Mouse (Mus musculus) left cerebral cortex, postnatal 36 days (tissue): ENCODE data around the gene Ncam2. TPM values are rescaled to one million over a fixed set of nuclear protein-coding genes. Genes with fewer than 3 reads are reported as not detected.
A peak's percentile ranks its signal among the peaks of the same experiment; 100 is the strongest.

Experiments used
- DNase-seq, 2 experiments: peaks; one replicate each; pipeline ENCODE4 v3.0.0; 2021 to 2022; ENCODE audit warnings: low spot score in 2 of 2, mixed read lengths in 1 of 2
- intact Hi-C: fragments of 180-260 bp; cut with DNase I; formaldehyde crosslinking; loops from one replicate; pipeline ENCODE4 v1.15.1; 2025
- total RNA-seq, 2 experiments: library from RNA; stranded (reverse); gene quantifications; 2 replicates each; pipeline ENCODE4 v1.2.3; 2021

Ncam2 gene
- total RNA-seq: 10 to 100 TPM; 77.1 to 80.8 TPM

- intact Hi-C loops: loop anchor here (5.0 kb wide), 3 partner anchors 82 to 1322 kb away; no protein-coding TSS in a partner anchor
- DNase-seq: peak; percentile 74 to 81
These were observed at the start of gene Ncam2 for GRCm38 (mm10) chr16:81200201-81201071. TSS of gene Ncam2 (plus strand) at chr16:81200697.

GRCm38 (mm10) chr16:81170828-81171227, 29.7 kb upstream of the Ncam2 start:
- intact Hi-C loops: no loop called here
- no peak for DNase-seq

DNA sequence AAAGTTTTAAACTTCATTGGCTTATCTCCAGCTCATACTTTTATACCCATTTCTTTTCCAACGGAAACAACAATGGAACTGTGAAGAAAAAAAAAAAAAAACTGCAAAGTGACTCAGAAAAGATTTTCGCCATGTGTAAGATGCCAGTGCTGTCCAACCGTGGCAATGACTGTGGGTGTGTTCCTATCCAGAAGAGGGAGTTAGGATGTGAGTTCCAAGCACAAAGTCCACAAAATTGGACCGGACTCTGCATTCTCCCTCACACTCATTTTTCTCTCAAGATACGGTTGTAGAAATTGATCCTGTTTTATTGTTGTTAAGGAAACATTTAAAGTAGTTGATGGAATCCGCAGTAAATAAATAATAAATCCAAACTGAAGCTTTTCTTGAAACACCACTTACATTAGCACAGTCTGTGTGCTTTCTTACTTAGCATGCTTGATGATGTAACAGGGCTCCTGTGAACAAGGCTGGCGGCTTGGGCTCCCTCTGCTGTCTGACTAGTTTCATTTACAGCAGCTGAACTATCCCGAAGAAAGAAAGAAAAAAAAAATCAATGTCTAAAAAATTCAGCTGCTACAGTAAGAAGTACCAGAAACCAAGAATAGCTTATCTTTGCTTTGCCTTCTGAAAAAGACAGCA, 25.1 kb upstream of the Ncam2 start:
- DNase-seq: peak; percentile 39 to 51
- intact Hi-C loops: no loop called here

- intact Hi-C loops: no loop called here
- DNase-seq: no peak
These were observed 20.7 kb upstream of the Ncam2 start for GRCm38 (mm10) chr16:81179801-81180200.

DNA sequence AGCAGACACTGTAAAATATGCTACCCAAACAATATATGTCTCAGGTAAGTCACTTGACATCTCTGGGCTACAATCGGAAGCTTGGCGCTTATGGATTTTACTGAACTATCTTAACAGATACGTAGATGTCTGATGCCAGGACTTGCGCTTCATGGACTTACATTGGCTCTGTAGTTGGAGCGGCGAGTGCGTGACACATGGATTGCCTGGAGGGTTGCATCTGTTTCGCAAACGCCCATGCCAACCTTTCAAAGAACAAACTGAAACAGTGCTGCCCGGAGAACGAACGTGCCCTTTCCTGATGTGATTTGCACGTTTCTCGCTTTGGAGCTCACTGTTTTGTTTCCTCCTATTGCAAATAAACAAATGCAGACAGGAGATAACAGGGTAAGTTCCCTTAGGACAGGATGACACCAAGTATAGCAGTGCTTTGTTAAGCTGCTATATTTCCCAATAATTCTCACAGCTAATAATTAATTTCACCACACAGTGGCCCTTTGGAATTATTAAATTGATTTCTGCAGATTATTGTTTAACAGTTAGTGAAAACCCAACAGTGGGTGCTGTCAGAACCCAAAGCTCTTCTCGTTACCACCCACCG, 12.8 kb upstream of the Ncam2 start:
- DNase-seq: no peak
- intact Hi-C loops: no loop called here

DNA sequence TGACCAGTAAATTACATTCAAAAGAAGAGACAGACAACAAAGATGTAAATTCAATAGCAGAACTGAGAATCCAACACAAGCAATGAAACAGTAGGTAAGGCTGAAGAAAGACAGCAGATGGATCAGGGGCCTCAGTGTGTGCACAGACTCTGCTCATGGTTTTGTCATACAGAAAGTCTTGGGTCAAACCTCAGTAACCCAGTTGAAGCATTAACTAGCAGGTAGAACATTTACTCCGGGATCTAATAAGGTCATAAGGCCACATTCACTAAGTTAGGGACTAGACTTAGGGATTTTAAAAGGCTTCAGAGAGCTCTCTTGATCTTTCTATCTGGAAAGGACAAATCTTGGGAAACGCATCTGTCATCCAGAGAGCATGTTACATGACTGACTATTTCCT, 8.9 kb upstream of the Ncam2 start:
- intact Hi-C loops: no loop called here

DNA sequence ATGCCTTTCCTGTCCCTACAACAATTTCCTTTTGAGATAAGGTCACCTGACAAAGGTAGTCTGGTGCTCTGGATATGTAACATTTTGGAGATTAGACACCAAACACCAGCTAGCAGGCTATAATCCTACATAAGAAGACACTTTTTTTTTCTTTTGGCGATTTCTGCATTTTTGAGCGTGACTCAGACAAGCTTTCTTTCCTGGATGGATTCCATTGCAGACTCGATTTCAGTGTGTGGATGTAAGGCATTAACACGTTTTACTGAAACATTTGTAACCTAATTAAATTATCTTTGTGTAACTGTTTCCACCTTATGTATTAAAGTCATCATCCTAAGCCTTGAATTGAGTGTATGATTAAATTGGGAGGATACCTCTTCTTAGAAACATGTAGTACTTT, 7.9 kb upstream of the Ncam2 start:
- intact Hi-C loops: no loop called here
- no peak for DNase-seq

More for the DNA sequence above, 8.9 kb upstream of the Ncam2 start:
- DNase-seq: no peak

- no peak for DNase-seq
- intact Hi-C loops: no loop called here
These were observed 1.0 kb upstream of the Ncam2 start for GRCm38 (mm10) chr16:81199467-81199866.

GRCm38 (mm10) chr16:81201471-81201870, 974 bp downstream of the Ncam2 start:
- intact Hi-C loops: loop anchor here (5.0 kb wide), 3 partner anchors 81 to 1321 kb away; no protein-coding TSS in a partner anchor
- DNase-seq: no peak

DNA sequence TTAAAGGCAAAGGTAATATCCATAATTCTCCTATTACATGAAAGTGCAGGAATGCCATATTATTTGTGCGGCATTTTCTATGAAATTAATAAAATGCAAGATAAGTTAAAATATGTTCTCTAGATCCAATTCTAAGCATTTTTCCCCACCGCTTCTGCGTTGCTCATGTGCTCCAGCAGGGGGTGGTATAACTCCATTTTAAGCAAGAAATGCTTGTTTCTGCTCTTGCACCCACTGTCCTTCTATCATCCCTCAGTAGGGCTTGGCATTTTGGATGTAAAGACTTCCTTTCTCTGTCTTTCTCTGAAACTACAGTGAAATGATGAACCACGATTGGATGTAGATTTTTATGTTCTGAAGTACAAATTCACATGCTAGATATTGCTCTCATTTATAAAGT, 1.5 kb downstream of the Ncam2 start:
- peak; percentile 64 to 74 for DNase-seq
- intact Hi-C loops: loop anchor here (5.0 kb wide), 3 partner anchors 80 to 1320 kb away; no protein-coding TSS in a partner anchor

- peak; percentile 43 to 44 for DNase-seq
- intact Hi-C loops: loop anchor here (5.0 kb wide), 3 partner anchors 80 to 1320 kb away; no protein-coding TSS in a partner anchor
These were observed 2.2 kb downstream of the Ncam2 start for GRCm38 (mm10) chr16:81202721-81203161.

DNA sequence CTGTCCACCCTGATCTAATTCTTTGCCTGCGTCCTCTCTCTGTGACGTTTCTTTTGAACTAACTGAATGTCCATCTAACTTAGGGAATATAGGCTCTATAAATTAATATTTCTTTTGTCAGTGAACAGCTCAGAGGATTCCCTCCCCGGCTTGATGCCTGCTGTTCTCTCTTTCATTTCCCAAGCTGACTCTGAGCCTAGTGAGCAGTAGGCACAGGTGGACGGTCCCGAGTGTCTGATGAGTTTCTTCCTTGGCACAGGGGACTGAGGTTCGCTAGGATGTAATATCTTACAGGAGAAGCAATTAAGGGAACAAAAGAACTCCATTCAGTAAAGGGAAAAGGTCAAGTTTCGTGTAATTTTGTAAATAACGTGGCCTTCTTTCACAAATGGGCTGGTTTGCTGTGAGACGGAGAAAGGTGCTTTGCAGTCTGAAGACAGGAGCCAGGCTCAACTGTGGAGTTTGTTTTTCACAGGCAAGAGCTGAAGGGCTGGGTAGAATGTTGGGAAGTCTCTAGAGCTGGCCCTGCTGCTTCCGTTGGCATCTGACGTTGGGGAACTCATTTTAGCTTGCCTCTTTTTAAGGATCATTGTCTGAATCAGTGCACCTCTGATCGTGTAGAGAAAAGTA, 4.0 kb downstream of the Ncam2 start:
- intact Hi-C loops: loop anchor here (5.0 kb wide), 3 partner anchors 78 to 1318 kb away; no protein-coding TSS in a partner anchor

GRCm38 (mm10) chr16:81221176-81221575, 20.7 kb downstream of the Ncam2 start:
- intact Hi-C loops: no loop called here
- no peak for DNase-seq

More for the DNA sequence above, 4.0 kb downstream of the Ncam2 start:
- DNase-seq: no peak

DNA sequence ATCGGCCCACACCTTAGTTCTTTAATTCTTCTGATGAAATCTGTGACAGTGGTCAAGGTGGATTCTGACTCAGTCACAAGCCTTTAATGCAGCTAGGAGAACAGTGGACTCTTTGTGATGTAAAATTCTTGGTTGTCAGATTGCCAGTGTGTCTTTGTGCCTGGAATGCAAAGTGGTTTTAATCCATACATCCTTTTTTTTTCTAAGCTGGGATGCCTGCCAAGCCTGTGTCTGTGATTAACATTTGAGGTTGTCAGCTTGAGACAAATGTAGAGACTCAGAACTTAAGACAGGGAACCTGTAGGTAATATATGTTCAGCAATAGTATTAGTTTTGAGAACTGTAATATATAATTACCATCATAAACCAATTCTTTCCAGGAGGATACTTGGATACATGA, 23.3 kb downstream of the Ncam2 start:
- DNase-seq: no peak
- intact Hi-C loops: no loop called here

DNA sequence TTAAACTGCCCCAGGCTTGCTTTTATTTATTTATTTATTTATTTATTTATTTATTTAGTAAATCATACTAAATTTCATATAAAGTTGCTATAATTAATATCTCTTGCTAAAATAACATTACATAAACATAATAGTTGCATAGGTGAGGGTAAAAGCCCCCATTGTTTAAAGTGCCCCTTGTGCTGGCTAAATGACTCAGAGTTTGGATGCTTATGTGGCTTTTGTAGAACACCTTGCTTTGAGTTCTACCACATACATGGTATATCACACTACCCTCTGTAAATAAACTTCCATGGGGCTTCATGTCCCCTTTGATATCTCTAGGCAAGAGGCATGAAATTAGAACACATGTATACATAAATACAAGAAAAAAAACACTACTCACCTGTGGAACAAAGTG, 23.8 kb downstream of the Ncam2 start:
- no peak for DNase-seq
- intact Hi-C loops: no loop called here

GRCm38 (mm10) chr16:81254875-81255274, 54.4 kb downstream of the Ncam2 start:
- intact Hi-C loops: no loop called here
- no peak for DNase-seq

GRCm38 (mm10) chr16:81260429-81260828, 59.9 kb downstream of the Ncam2 start:
- intact Hi-C loops: no loop called here
- DNase-seq: no peak

DNA sequence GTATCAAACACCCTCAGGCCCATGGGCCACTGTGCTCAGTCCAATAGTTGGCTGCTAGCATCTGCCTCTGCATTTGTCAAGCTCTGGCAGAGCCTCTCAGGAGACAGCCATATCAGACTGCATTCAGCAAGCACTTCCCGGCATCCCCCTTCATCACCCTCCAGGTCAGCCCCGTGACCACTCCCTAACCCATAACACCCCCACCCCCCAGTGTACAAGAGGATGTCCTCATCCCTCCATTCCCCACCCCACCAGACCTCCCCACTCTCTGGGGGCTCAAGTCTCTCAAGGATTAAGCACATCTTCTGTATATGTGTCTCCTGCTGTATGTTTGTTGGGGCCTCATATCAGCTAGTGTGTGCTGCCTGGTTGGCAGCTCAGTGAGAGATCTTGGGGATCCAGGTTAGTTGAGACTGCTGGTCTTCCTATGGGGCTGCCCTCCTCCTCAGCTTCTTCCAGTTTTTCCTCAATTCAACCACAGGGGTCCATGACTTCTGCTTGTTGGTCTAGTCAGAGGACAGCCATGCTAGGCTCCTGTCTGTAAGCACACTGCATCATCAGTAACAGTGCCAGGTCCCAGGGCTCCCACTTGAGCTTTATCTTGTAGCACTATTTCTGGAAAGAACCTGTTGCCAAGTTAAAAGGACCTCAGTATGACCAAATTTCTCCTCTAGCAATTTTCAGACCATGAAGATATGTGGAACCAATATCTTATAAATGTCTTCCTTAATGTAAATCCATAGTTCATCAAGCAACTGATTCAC, 73.3 kb downstream of the Ncam2 start:
- DNase-seq: no peak
- intact Hi-C loops: no loop called here

DNA sequence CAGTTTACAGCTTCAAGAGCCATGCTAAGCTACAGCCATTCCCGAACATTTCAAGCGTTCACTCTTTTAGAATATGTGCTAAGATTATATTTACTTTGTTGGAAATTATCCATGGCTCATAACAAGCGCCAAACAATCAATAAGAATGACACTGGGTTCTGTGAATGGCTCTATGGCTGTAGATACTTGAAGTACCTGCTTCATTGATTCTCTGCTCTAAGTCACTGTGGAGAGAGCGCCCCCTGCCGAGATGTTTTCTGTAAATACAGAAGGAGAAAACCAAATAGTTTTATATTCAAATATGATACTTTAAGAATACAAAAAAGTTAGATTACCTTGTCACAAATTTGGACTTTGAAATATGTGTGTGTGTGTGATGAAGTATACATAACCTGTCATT, 83.7 kb downstream of the Ncam2 start:
- intact Hi-C loops: loop anchor here (5.0 kb wide), 1 partner anchor 82 kb away; the partner anchor contains the start of gene Ncam2
- peak; percentile 14 to 27 for DNase-seq
